Mouse (Mus musculus) kidney, postnatal 36 days (tissue): ENCODE results near the gene Chaf1b.

ENCODE experiments used
- DNase-seq, 2 experiments: peaks; one replicate each; pipeline ENCODE4 v3.0.0; 2021 to 2022; ENCODE audit warnings: mixed read lengths in 2 of 2

Chaf1b gene

GRCm38 (mm10) chr16:93913881-93914576 lies 30.3 kb downstream of the Chaf1b start:
- no peak for DNase-seq

- DNase-seq = peak; percentile 70 to 83
These were observed 31.7 kb downstream of the Chaf1b start for GRCm38 (mm10) chr16:93915338-93915849.

GRCm38 (mm10) chr16:93917712-93918678 lies 34.3 kb downstream of the Chaf1b start:
- peak; percentile 80 to 94 for DNase-seq

- DNase-seq = no peak
These were observed 35.0 kb downstream of the Chaf1b start for GRCm38 (mm10) chr16:93918679-93919060.

GRCm38 (mm10) chr16:93919189-93919588 lies 35.5 kb downstream of the Chaf1b start:
- DNase-seq = no peak

- no peak for DNase-seq
These were observed 37.0 kb downstream of the Chaf1b start for GRCm38 (mm10) chr16:93920673-93921072.

- DNase-seq = no peak
These were observed 39.2 kb downstream of the Chaf1b start for GRCm38 (mm10) chr16:93922835-93923389.

GRCm38 (mm10) chr16:93923788-93924187 lies 40.1 kb downstream of the Chaf1b start:
- no peak for DNase-seq

- DNase-seq = no peak
These were observed 42.1 kb downstream of the Chaf1b start for GRCm38 (mm10) chr16:93925684-93926247.

GRCm38 (mm10) chr16:93929370-93930032 lies 45.8 kb downstream of the Chaf1b start:
- no peak for DNase-seq

GRCm38 (mm10) chr16:93932185-93933168 lies 48.8 kb downstream of the Chaf1b start:
- DNase-seq = no peak

- DNase-seq = no peak
These were observed 50.9 kb downstream of the Chaf1b start for GRCm38 (mm10) chr16:93934588-93934987.

- DNase-seq = peak in 1 of 2 experiments; percentile 14
These were observed 51.3 kb downstream of the Chaf1b start for GRCm38 (mm10) chr16:93935009-93935408.

GRCm38 (mm10) chr16:93938400-93938846 lies 54.7 kb downstream of the Chaf1b start:
- DNase-seq = peak; percentile 48 to 89

GRCm38 (mm10) chr16:93939961-93940360 lies 56.3 kb downstream of the Chaf1b start:
- no peak for DNase-seq

- DNase-seq = peak in 1 of 2 experiments; percentile 10
These were observed 58.3 kb downstream of the Chaf1b start for GRCm38 (mm10) chr16:93941781-93942567.

- DNase-seq = no peak
These were observed 59.2 kb downstream of the Chaf1b start for GRCm38 (mm10) chr16:93942796-93943502.

GRCm38 (mm10) chr16:93944301-93944700 lies 60.6 kb downstream of the Chaf1b start:
- no peak for DNase-seq

- no peak for DNase-seq
These were observed 63.7 kb downstream of the Chaf1b start for GRCm38 (mm10) chr16:93947396-93947795.
